Mouse (Mus musculus) stomach, embryonic 14.5 days (tissue): Measurements from ENCODE around the gene Ilvbl. TPM values are rescaled to one million over a fixed set of nuclear protein-coding genes. Genes with fewer than 3 reads are reported as not detected.

ENCODE experiments used
- ATAC-seq: fragments of 200-750 bp; cut with Nextera tagmentation; 2 replicates; pipeline ENCODE4 v1.8.0; 2017; ENCODE audit warnings: low read depth, moderate TSS enrichment; ENCODE audit not compliant: insufficient number of reproducible peaks, insufficient read depth, low FRiP score
- H3K27ac ChIP-seq: fragments of 300-500 bp; sonication (generic); 2 replicates; pipeline ENCODE4 v1.5.1; 2014; ENCODE audit warnings: mild to moderate bottlenecking, low read length, moderate library complexity, mixed read lengths
- H3K27me3 ChIP-seq: fragments of 300-500 bp; sonication (generic); 2 replicates; pipeline ENCODE4 v1.6.1; 2014; ENCODE audit warnings: low read length, control low read depth, mixed read lengths; ENCODE audit not compliant: control insufficient read depth, insufficient read depth
- H3K36me3 ChIP-seq: fragments of 300-500 bp; sonication (generic); 2 replicates; pipeline ENCODE4 v1.6.1; 2014; ENCODE audit warnings: mild to moderate bottlenecking, control low read depth, low read length, moderate library complexity, mixed read lengths; ENCODE audit not compliant: control insufficient read depth, insufficient read depth
- H3K4me1 ChIP-seq: fragments of 300-500 bp; sonication (generic); 2 replicates; pipeline ENCODE4 v1.6.1; 2014; ENCODE audit warnings: low read length, control low read depth, mixed read lengths; ENCODE audit not compliant: control insufficient read depth, insufficient read depth
- H3K4me2 ChIP-seq: fragments of 300-500 bp; sonication (generic); replicated peaks from 2 replicates; pipeline ENCODE4 v1.6.1; 2014; ENCODE audit warnings: low read depth, low read length, control low read depth
- H3K4me3 ChIP-seq: fragments of 300-500 bp; sonication (generic); 2 replicates; pipeline ENCODE4 v1.5.1; 2014; ENCODE audit warnings: low read depth, low read length, control low read depth
- H3K9ac ChIP-seq: fragments of 300-500 bp; sonication (generic); replicated peaks from 2 replicates; pipeline ENCODE4 v1.6.1; 2014; ENCODE audit warnings: low read depth, mild to moderate bottlenecking, control low read depth, low read length, moderate library complexity, mixed read lengths
- H3K9me3 ChIP-seq: fragments of 300-500 bp; sonication (generic); 2 replicates; pipeline ENCODE4 v1.6.1; 2016; ENCODE audit warnings: low read depth, low read length, control low read depth; ENCODE audit not compliant: control insufficient read depth
- WGBS: fragments of 180-500 bp; shearing (Covaris S2); extraction: QIAGEN DNeasy Blood & Tissue Kit; methylation state at CpG from one replicate; pipeline ENCODE4 v1.1.7; 2014; 5-methylcytosine and 5-hydroxymethylcytosine counted together
- microRNA-seq: library from miRNA; unstranded; fragments of <30 nt; microRNA quantifications from one replicate; pipeline ENCODE4, GENCODE M21; 2016
- polyA plus RNA-seq: library from polyadenylated mRNA; unstranded; fragments of >200 nt; fragmentation: Nextera tagmentation; extraction: Ambion mirVana; gene quantifications from 2 replicates; pipeline ENCODE4 v1.2.1, GENCODE M21; 2014

Ilvbl gene
- polyA plus RNA-seq, 1 experiment from 2014 or later, result 36.0 TPM

GRCm38 (mm10) chr10:78632311-78632710 is 58.2 kb downstream of the Ilvbl start:
- Histone ChIP-seq H3K36me3 (no peaks in the 10 kb centered on the region), H3K27me3 (no peaks in the 10 kb centered on the region), H3K9me3 (no peaks in the 10 kb centered on the region), H3K4me2 (no peak overlapping the region), H3K27ac (no peak overlapping the region), H3K9ac (no peak overlapping the region), H3K4me3 (no peak overlapping the region), H3K4me1 (no peaks in the 10 kb centered on the region)
- 11% methylated on average over 6 of the region's 6 CpGs for WGBS
- ATAC-seq, result no peak

Small RNA genes lying within 50 kb of the gene (microRNA-seq; reads per million reads assigned to microRNA genes)
- gene Gm27541, result not detected

Other genes with a start within 250 kb of the Ilvbl start
- 41.9 and 54.3 TPM in 2 replicates for gene Agpat3, start 221.9 kb upstream of the Ilvbl start, polyA plus RNA-seq
- 213 and 240 TPM in 2 replicates for gene Rrp1, start 161.3 kb upstream of the Ilvbl start, polyA plus RNA-seq
- 419 and 443 TPM in 2 replicates for gene Cstb, start 148.7 kb upstream of the Ilvbl start, polyA plus RNA-seq
- gene Pdxk, start 109.4 kb upstream of the Ilvbl start, polyA plus RNA-seq, result 6.5 and 7.1 TPM in 2 replicates
- not detected in 2 replicates for gene Olfr1358, start 56.9 kb upstream of the Ilvbl start, polyA plus RNA-seq
- gene Syde1, start 17.6 kb downstream of the Ilvbl start, polyA plus RNA-seq, result 19.1 and 20.4 TPM in 2 replicates
- not detected in 2 replicates for gene Olfr1357, start 43.7 kb downstream of the Ilvbl start, polyA plus RNA-seq
- 0.45 and 0.61 TPM in 2 replicates for gene Casp14, start 143.9 kb downstream of the Ilvbl start, polyA plus RNA-seq
- not detected in 2 replicates for gene Ccdc105, start 178.7 kb downstream of the Ilvbl start, polyA plus RNA-seq
- gene Slc1a6, start 206.2 kb downstream of the Ilvbl start, polyA plus RNA-seq, result 0.78 and 1.1 TPM in 2 replicates